Mouse (Mus musculus): Measurements from ENCODE around the gene Mlst8. TPM values are rescaled to one million over a fixed set of nuclear protein-coding genes. Genes with fewer than 3 reads are reported as not detected.

Mlst8 gene
- polyA plus RNA-seq, 1 experiment from 2014 or later: 18.1 TPM

GRCm38 (mm10) chr17:24475586-24475985 lies 3.3 kb downstream of the Mlst8 start:
- H3K27me3 ChIP-seq (replicated peaks): no peaks in the 10 kb centered on the region
- H3K4me2 ChIP-seq: no peak overlapping the region
- H3K4me1 ChIP-seq: peaks cover 58% of the 10 kb centered on the region
- peaks cover 48% of the 10 kb centered on the region for H3K36me3 ChIP-seq
- 88% methylated on average over 6 of the region's 6 CpGs for WGBS
- H3K9me3 ChIP-seq: no peaks in the 10 kb centered on the region
- H3K4me3 ChIP-seq: no peak overlapping the region
- no peak for ATAC-seq (ENCODE audit: extremely low read depth, insufficient number of reproducible peaks, low FRiP score, low TSS enrichment)
- no peak overlapping the region for H3K9ac ChIP-seq
- H3K27ac ChIP-seq (replicated peaks): no peak overlapping the region

DNA sequence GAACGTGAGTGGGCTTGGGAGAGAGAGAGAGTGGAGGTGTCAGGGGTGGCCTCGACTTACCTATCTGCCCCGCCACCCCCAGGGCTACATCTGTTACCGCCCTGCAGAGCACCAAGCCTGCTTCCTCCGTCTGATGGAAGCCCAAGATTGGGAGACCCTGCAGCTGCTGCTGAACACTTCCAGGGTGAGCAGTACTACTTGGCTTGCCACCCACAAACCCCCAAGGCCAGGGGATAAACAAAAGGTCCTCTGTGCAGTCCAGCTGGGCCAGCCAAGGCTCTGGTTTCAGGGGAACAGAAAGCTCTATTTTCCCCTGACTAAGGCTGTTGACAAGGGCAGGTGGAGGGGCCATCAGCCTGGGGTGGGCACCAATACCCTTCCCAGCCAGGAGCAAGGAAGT lies 4.3 kb downstream of the Mlst8 start:
- ATAC-seq (ENCODE audit: extremely low read depth, insufficient number of reproducible peaks, low FRiP score, low TSS enrichment): no peak
- H3K36me3 ChIP-seq: peaks cover 48% of the 10 kb centered on the region
- no peak overlapping the region for H3K27ac ChIP-seq (replicated peaks)
- peak overlapping the region; percentile 24; the same call in 1 of the 2 replicates for H3K9ac ChIP-seq
- no peaks in the 10 kb centered on the region for H3K27me3 ChIP-seq (replicated peaks)
- no peak overlapping the region for H3K4me2 ChIP-seq
- no peaks in the 10 kb centered on the region for H3K9me3 ChIP-seq
- H3K4me1 ChIP-seq: peaks cover 49% of the 10 kb centered on the region
- WGBS: 73% methylated on average over 5 of the region's 5 CpGs
- H3K4me3 ChIP-seq: no peak overlapping the region

DNA sequence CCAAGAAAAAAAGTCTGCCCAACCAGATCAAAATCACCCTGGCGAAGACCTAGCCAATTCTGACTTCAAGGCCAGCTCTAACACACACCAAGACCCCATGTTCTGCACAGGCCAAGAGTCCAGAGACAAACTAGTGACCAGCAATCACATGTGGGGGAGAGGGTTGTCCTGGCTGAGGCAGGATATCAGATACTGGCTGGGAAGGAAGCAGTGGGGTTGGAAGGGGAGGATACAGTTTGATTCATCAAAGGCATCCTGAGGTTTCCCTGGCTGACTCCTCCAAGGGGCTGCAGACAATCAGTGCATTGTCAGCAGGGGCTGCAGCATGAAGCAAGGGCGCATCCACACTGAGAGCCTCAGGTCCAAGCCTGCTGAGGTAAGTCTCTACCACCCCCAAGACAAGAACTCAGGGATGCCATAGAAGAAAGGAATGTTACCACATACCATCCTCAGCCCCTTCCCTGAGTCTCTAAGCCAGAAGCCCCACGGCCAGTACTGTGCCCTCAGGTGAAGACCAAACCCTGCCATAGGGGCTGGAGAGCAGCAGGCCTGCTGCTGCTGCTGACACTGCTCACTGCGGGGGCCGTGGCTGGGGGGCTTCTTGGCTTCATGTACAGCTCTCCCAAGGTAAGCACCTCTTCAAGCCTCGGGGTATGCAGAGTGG lies 5.1 kb downstream of the Mlst8 start, which contains the start of gene Bricd5:
Gene Bricd5 (plus strand): TSS at position 273 of the 664 bp plus-strand sequence.
- H3K27me3 ChIP-seq (replicated peaks): no peaks in the 10 kb centered on the region
- no peak for ATAC-seq (ENCODE audit: extremely low read depth, insufficient number of reproducible peaks, low FRiP score, low TSS enrichment)
- peak within 1 kb of the TSS; percentile 100 for H3K4me2 ChIP-seq
- H3K27ac ChIP-seq (replicated peaks): no peak within 1 kb of the TSS
- peak within 1 kb of the TSS; percentile 37 for H3K9ac ChIP-seq
- peaks cover 52% of the 10 kb centered on the region for H3K4me1 ChIP-seq
- H3K9me3 ChIP-seq: no peaks in the 10 kb centered on the region
- 64% methylated on average over 6 of the region's 6 CpGs for WGBS
- H3K4me3 ChIP-seq: peak within 1 kb of the TSS; percentile 95; the same call in 1 of the 2 replicates
- H3K36me3 ChIP-seq: peaks cover 48% of the 10 kb centered on the region

- peak overlapping the region; percentile 97 for H3K9ac ChIP-seq
- peaks cover 48% of the 10 kb centered on the region for H3K36me3 ChIP-seq
- 75% methylated on average over 4 of the region's 4 CpGs for WGBS
- no peaks in the 10 kb centered on the region for H3K9me3 ChIP-seq
- H3K4me3 ChIP-seq: peak overlapping the region; percentile 95
- no peak overlapping the region for H3K27ac ChIP-seq (replicated peaks)
- peaks cover 43% of the 10 kb centered on the region for H3K4me1 ChIP-seq
- peak overlapping the region; percentile 100 for H3K4me2 ChIP-seq
- no peak for ATAC-seq (ENCODE audit: extremely low read depth, insufficient number of reproducible peaks, low FRiP score, low TSS enrichment)
- no peaks in the 10 kb centered on the region for H3K27me3 ChIP-seq (replicated peaks)
These were observed 6.4 kb downstream of the Mlst8 start for GRCm38 (mm10) chr17:24472512-24472911.

DNA sequence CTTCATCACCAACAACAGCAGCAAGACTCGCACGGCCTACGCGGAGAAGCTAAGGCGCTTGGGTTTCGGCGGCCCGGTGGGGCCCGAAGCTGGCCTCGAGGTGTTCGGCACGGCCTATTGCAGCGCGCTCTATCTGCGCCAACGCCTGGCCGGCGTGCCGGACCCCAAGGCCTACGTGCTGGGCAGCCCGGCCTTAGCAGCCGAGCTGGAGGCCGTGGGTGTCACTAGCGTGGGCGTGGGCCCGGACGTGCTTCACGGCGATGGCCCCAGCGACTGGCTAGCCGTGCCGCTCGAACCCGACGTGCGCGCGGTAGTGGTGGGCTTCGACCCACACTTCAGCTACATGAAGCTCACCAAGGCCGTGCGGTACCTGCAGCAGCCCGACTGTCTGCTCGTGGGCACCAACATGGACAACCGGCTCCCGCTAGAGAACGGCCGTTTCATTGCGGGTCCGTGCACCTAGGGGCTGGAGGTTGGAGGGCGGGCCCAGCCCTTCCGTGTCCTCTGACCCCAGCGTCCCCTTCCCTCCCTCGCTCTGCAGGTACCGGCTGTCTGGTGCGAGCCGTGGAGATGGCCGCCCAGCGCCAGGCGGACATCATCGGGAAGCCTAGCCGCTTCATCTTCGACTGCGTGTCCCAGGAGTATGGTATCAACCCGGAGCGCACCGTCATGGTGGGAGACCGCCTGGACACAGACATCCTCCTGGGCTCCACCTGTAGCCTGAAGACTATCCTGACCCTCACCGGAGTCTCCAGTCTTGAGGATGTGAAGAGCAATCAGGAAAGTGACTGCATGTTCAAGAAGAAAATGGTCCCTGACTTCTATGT lies 8.0 kb downstream of the Mlst8 start:
- H3K9me3 ChIP-seq: no peaks in the 10 kb centered on the region
- H3K4me3 ChIP-seq: peak overlapping the region; percentile 95
- peak overlapping the region; percentile 97 for H3K9ac ChIP-seq
- peak overlapping the region; percentile 89 for H3K27ac ChIP-seq (replicated peaks)
- peak overlapping the region; percentile 100 for H3K4me2 ChIP-seq
- peaks cover 42% of the 10 kb centered on the region for H3K4me1 ChIP-seq
- peak; percentile 11; the same call in 1 of the 2 replicates for ATAC-seq (ENCODE audit: extremely low read depth, insufficient number of reproducible peaks, low FRiP score, low TSS enrichment)
- WGBS: under 1% methylated on average over 68 of the region's 68 CpGs
- H3K36me3 ChIP-seq: peaks cover 33% of the 10 kb centered on the region
- H3K27me3 ChIP-seq (replicated peaks): no peaks in the 10 kb centered on the region

DNA sequence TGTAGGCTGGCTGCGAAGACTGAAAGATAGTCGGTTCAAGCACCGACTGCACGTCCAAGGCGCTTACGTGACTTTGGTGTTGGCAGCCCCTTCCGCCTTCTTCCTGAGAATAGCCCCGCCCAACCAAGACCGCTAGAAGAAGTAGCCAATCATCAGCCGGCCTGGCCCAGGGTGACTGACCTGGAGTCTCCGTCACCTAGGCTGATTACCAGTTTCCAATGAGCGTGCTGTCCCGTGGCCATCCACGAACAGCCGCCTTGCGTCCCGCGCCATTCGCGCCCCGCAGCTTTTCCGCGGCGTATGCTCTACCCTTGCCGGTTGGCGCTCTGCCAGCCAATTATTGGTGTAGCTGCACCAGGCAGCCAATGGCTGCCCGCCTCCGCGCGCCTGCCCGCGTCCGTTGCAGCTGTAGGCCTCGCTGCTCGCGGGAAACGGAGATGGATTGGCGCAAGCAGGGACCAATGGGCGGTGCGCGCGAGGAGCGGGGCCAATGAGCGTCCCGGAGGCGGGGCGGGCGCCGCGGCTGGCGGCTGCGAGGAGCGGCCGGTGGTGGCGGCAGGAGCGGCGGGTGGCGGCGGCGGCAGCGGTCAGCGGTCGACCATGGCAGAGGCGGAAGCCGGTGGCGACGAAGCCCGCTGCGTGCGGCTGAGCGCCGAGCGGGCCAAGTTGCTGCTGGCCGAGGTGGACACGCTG lies 8.8 kb downstream of the Mlst8 start, which contains the start of the genes E4f1 and Pgp:
Gene E4f1 (minus strand): TSS at position 404 of the 693 bp plus-strand sequence.
Gene Pgp (plus strand): TSS at position 483 of the 693 bp plus-strand sequence.
- ATAC-seq (ENCODE audit: extremely low read depth, insufficient number of reproducible peaks, low FRiP score, low TSS enrichment): peak; percentile 95
- H3K4me1 ChIP-seq: peaks cover 42% of the 10 kb centered on the region
- H3K27ac ChIP-seq (replicated peaks): peak within 1 kb of the TSS; percentile 89
- peak within 1 kb of the TSS; percentile 97 for H3K9ac ChIP-seq
- H3K36me3 ChIP-seq: peaks cover 24% of the 10 kb centered on the region
- WGBS: under 1% methylated on average over 73 of the region's 75 CpGs
- H3K27me3 ChIP-seq (replicated peaks): no peaks in the 10 kb centered on the region
- H3K4me2 ChIP-seq: peak within 1 kb of the TSS; percentile 100
- H3K4me3 ChIP-seq: peak within 1 kb of the TSS; percentile 95
- H3K9me3 ChIP-seq: no peaks in the 10 kb centered on the region

DNA sequence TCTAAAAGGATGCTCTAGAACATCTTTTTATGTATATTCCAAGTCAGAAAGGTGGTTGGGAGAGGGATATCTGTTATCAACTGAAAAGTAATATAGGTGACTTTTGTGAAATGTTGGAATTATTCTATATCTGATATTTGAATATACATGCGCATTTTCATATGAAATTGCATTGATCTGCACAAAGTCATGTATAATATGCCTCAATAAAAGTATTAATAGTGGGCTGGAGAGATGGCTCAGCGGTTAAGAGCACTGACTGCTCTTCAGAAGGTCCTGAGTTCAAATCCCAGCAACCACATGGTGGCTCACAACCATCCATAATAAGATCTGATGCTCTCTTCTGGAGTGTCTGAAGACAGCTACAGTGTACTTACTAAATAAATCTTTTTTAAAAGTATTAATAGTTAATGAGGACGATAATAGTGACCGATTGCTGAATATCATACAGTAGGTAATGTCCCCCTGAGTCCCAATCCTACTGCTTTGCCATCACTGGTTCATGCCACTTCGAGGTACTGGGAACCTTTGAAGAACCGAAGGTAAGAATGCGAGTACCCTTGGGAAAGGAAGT lies 9.5 kb downstream of the Mlst8 start:
- H3K9me3 ChIP-seq: no peaks in the 10 kb centered on the region
- H3K27ac ChIP-seq (replicated peaks): peak overlapping the region; percentile 89
- ATAC-seq (ENCODE audit: extremely low read depth, insufficient number of reproducible peaks, low FRiP score, low TSS enrichment): no peak
- peaks cover 40% of the 10 kb centered on the region for H3K4me1 ChIP-seq
- peaks cover 18% of the 10 kb centered on the region for H3K36me3 ChIP-seq
- H3K4me2 ChIP-seq: peak overlapping the region; percentile 100
- no peaks in the 10 kb centered on the region for H3K27me3 ChIP-seq (replicated peaks)
- H3K4me3 ChIP-seq: peak overlapping the region; percentile 95
- WGBS: 17% methylated on average over 7 of the region's 7 CpGs
- peak overlapping the region; percentile 97 for H3K9ac ChIP-seq

GRCm38 (mm10) chr17:24468636-24469246 lies 10.1 kb downstream of the Mlst8 start:
- 93% methylated on average over 5 of the region's 5 CpGs for WGBS
- H3K27ac ChIP-seq (replicated peaks): no peak overlapping the region
- H3K4me1 ChIP-seq: peaks cover 34% of the 10 kb centered on the region
- peaks cover 11% of the 10 kb centered on the region for H3K36me3 ChIP-seq
- no peak overlapping the region for H3K4me2 ChIP-seq
- no peak for ATAC-seq (ENCODE audit: extremely low read depth, insufficient number of reproducible peaks, low FRiP score, low TSS enrichment)
- no peaks in the 10 kb centered on the region for H3K9me3 ChIP-seq
- H3K9ac ChIP-seq: no peak overlapping the region
- H3K27me3 ChIP-seq (replicated peaks): no peaks in the 10 kb centered on the region
- no peak overlapping the region for H3K4me3 ChIP-seq

GRCm38 (mm10) chr17:24463374-24464133 lies 15.3 kb downstream of the Mlst8 start:
- 44% methylated on average over 6 of the region's 6 CpGs for WGBS
- no peaks in the 10 kb centered on the region for H3K27me3 ChIP-seq (replicated peaks)

DNA sequence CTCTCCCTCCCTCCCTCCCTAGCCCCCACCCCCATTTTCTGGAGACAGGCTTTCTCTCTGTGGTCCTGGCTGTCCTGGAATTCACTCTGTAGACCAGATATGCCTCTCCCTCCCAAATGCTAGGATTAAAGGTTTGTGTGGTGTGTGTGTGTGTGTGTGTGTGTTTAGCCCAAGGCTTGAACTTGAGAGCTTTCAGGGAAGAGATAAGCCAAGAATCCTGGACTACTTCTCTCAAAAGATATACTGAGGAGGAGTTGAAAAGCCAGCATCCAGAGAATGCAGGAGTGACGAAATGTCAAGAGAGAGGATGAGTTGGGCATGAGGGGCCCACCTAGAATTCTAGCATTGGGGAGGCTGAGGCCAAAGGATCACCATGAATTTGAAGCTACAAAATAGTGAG lies 15.9 kb downstream of the Mlst8 start:
- no peak for ATAC-seq (ENCODE audit: extremely low read depth, insufficient number of reproducible peaks, low FRiP score, low TSS enrichment)
- peak overlapping the region; percentile 20; the same call in 1 of the 2 replicates for H3K4me2 ChIP-seq
- H3K9me3 ChIP-seq: no peaks in the 10 kb centered on the region
- peaks cover 14% of the 10 kb centered on the region for H3K4me1 ChIP-seq
- H3K27ac ChIP-seq (replicated peaks): peak overlapping the region; percentile 50; the same call in 1 of the 2 replicates
- 0 out of 2 replicates have a peak overlapping the region, but pooled peaks have one; percentile 37 for H3K9ac ChIP-seq
- WGBS: 50% methylated on average over 1 of the region's 1 CpGs
- H3K36me3 ChIP-seq: no peaks in the 10 kb centered on the region
- H3K4me3 ChIP-seq: no peak overlapping the region
- no peaks in the 10 kb centered on the region for H3K27me3 ChIP-seq (replicated peaks)

More at GRCm38 (mm10) chr17:24463374-24464133, 15.3 kb downstream of the Mlst8 start:
- H3K4me3 ChIP-seq: no peak overlapping the region
- H3K4me1 ChIP-seq: peaks cover 14% of the 10 kb centered on the region
- H3K36me3 ChIP-seq: no peaks in the 10 kb centered on the region
- H3K9ac ChIP-seq: no peak overlapping the region
- peak overlapping the region; percentile 20; the same call in 1 of the 2 replicates for H3K4me2 ChIP-seq
- no peaks in the 10 kb centered on the region for H3K9me3 ChIP-seq
- no peak for ATAC-seq (ENCODE audit: extremely low read depth, insufficient number of reproducible peaks, low FRiP score, low TSS enrichment)
- H3K27ac ChIP-seq (replicated peaks): peak overlapping the region; percentile 16; the same call in 1 of the 2 replicates
